Mouse (Mus musculus) E14TG2a.4 (cell line): ENCODE measurements at regions not wholly inside any gene's neighbourhood (a gene's known extent, or its start where the extent isn't known, plus 50 kb on each side); places are given as distances from the start of the nearest gene placed in this dataset.

Experiments
- CTCF ChIP-seq: conservative IDR thresholded peaks from 2 replicates; pipeline ENCODE4 v1.5.1; 2014; ENCODE audit warnings: low read length
- NANOG ChIP-seq: IDR thresholded peaks from 2 replicates; pipeline ENCODE4 v1.6.1; 2014; ENCODE audit warnings: borderline replicate concordance, low read length, mixed read lengths

GRCm38 (mm10) chr1:23286741-23287140 lies 110.8 kb downstream of the Ogfrl1 start:
- TF ChIP-seq CTCF (0 out of 2 replicates have a peak, but pooled peaks have one; percentile 13), NANOG (no peak)
